Mouse (Mus musculus): ENCODE data around the gene Fancc. TPM values are rescaled to one million over a fixed set of nuclear protein-coding genes. Genes with fewer than 3 reads are reported as not detected.

Gene Fancc
- polyA plus RNA-seq, 2 experiments: 6.9 to 8.6 TPM

- no peak overlapping the region for H3K4me2 ChIP-seq (ENCODE audit: low read depth)
- H3K27me3 ChIP-seq (ENCODE audit: control insufficient read depth, insufficient read depth, low read length): no peaks in the 10 kb centered on the region
- H3K4me3 ChIP-seq (ENCODE audit: insufficient read depth in 1 of 2, low read depth in 2 of 2, low read length in 2 of 2): no peak overlapping the region
- 74% methylated on average over 7 of the region's 7 CpGs for WGBS (ENCODE audit: insufficient replicate concordance)
- ATAC-seq (ENCODE audit: insufficient read depth) (peak; percentile 46; the same call in 1 of the 2 replicates), DNase-seq (ENCODE audit: low read depth in 3 of 3, low spot score in 3 of 3) (no peak)
- peaks cover 6 to 19% of the 10 kb centered on the region in 2 experiments; a peak in 3 of 4 replicates for H3K4me1 ChIP-seq (replicated peaks; ENCODE audit: control insufficient read depth in 2 of 2, insufficient read depth in 2 of 2, low read length in 1 of 2)
- no peaks in the 10 kb centered on the region for H3K9me3 ChIP-seq (ENCODE audit: control insufficient read depth, low read length)
- no peaks in the 10 kb centered on the region for H3K36me3 ChIP-seq (replicated peaks; ENCODE audit: control insufficient read depth, insufficient read depth, low read depth)
- no peak overlapping the region for H3K27ac ChIP-seq
- no peak overlapping the region for H3K9ac ChIP-seq (replicated peaks)
- no peak for TF ChIP-seq EP300 (IDR thresholded peaks at IDR 0.05; ENCODE audit: low read depth)
- TF ChIP-seq CTCF (IDR thresholded peaks at IDR 0.05; ENCODE audit: low read depth): peak; percentile 37
Measured at GRCm38 (mm10) chr13:63256807-63257206, 240.3 kb downstream of the Fancc start.

GRCm38 (mm10) chr13:63256146-63256545 is 240.9 kb downstream of the Fancc start:
- Histone ChIP-seq H3K36me3 (replicated peaks; ENCODE audit: control insufficient read depth, insufficient read depth, low read depth) (no peaks in the 10 kb centered on the region), H3K27ac (no peak overlapping the region), H3K4me2 (ENCODE audit: low read depth) (no peak overlapping the region), H3K4me3 (ENCODE audit: insufficient read depth in 1 of 2, low read depth in 2 of 2, low read length in 2 of 2) (no peak overlapping the region), H3K9me3 (ENCODE audit: control insufficient read depth, low read length) (no peaks in the 10 kb centered on the region), H3K4me1 (replicated peaks; ENCODE audit: control insufficient read depth in 2 of 2, insufficient read depth in 2 of 2, low read length in 1 of 2) (peaks cover 6 to 19% of the 10 kb centered on the region in 2 experiments; a peak in 3 of 4 replicates), H3K27me3 (ENCODE audit: control insufficient read depth, insufficient read depth, low read length) (no peaks in the 10 kb centered on the region), H3K9ac (replicated peaks) (no peak overlapping the region)
- no peak for DNase-seq (ENCODE audit: low read depth in 3 of 3, low spot score in 3 of 3)
- TF ChIP-seq EP300 (IDR thresholded peaks at IDR 0.05; ENCODE audit: low read depth) (no peak), CTCF (IDR thresholded peaks at IDR 0.05; ENCODE audit: low read depth) (no peak)
- WGBS (ENCODE audit: insufficient replicate concordance): 74% methylated on average over 6 of the region's 6 CpGs
- ATAC-seq (ENCODE audit: insufficient read depth): 0 out of 2 replicates have a peak, but pooled peaks have one; percentile 18

- Histone ChIP-seq H3K36me3 (replicated peaks; ENCODE audit: control insufficient read depth, insufficient read depth, low read depth) (no peaks in the 10 kb centered on the region), H3K4me2 (ENCODE audit: low read depth) (no peak overlapping the region), H3K9ac (replicated peaks) (no peak overlapping the region), H3K27ac (no peak overlapping the region), H3K4me3 (ENCODE audit: insufficient read depth in 1 of 2, low read depth in 2 of 2, low read length in 2 of 2) (no peak overlapping the region), H3K4me1 (replicated peaks; ENCODE audit: control insufficient read depth in 2 of 2, insufficient read depth in 2 of 2, low read length in 1 of 2) (peaks cover 6 to 18% of the 10 kb centered on the region in 2 experiments; a peak in 3 of 4 replicates), H3K27me3 (ENCODE audit: control insufficient read depth, insufficient read depth, low read length) (no peaks in the 10 kb centered on the region), H3K9me3 (ENCODE audit: control insufficient read depth, low read length) (no peaks in the 10 kb centered on the region)
- no peak for ATAC-seq (ENCODE audit: insufficient read depth)
- TF ChIP-seq CTCF (IDR thresholded peaks at IDR 0.05; ENCODE audit: low read depth): no peak
- no peak for DNase-seq (ENCODE audit: low read depth in 3 of 3, low spot score in 3 of 3)
- WGBS (ENCODE audit: insufficient replicate concordance): 46% methylated on average over 5 of the region's 5 CpGs
Measured at GRCm38 (mm10) chr13:63255519-63256011, 241.5 kb downstream of the Fancc start.

DNA sequence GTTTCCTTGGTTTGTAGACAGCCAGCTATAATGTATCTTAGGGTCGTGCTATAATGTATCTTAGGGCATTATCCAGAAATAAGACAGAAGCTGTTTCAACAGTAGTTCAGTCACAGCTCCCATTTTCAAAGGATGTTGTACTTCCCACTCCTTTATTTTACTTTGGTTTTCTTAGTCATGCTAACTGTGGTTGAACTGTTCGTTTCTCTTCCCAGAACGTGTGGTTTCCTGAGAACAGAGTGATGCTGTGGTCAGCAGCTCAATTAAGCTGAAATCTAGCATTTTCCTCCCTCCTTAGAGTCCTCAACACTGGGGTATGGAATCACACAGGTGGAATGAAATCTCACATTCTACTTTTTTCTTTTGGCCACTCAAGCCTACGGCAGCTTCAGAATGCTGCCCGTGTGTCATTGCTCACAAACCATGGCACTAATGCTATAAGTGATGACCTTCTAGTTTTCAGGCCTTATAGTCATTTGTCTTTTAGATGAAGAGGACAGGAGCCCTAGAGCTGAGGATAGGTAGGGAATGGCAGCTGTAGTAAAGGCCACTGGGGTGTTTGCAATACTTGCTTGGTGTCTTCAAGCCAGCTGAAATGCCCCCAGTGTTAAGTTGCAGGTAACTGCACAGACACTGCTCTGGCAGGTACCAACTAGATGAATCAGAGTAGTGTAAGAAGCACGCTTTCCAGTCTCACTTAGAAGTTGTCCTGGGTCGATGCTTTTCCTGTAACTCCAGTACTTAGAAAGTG is 243.0 kb downstream of the Fancc start:
- TF ChIP-seq CTCF (IDR thresholded peaks at IDR 0.05; ENCODE audit: low read depth): no peak
- no peak for TF ChIP-seq EP300 (IDR thresholded peaks at IDR 0.05; ENCODE audit: low read depth)
- Histone ChIP-seq H3K27ac (no peak overlapping the region), H3K4me2 (ENCODE audit: low read depth) (no peak overlapping the region), H3K36me3 (replicated peaks; ENCODE audit: control insufficient read depth, insufficient read depth, low read depth) (no peaks in the 10 kb centered on the region), H3K9ac (replicated peaks) (no peak overlapping the region), H3K4me3 (ENCODE audit: insufficient read depth in 1 of 2, low read depth in 2 of 2, low read length in 2 of 2) (no peak overlapping the region), H3K9me3 (ENCODE audit: control insufficient read depth, low read length) (no peaks in the 10 kb centered on the region), H3K27me3 (ENCODE audit: control insufficient read depth, insufficient read depth, low read length) (no peaks in the 10 kb centered on the region), H3K4me1 (replicated peaks; ENCODE audit: control insufficient read depth in 2 of 2, insufficient read depth in 2 of 2, low read length in 1 of 2) (peaks cover 6 to 18% of the 10 kb centered on the region in 2 experiments; a peak in 3 of 4 replicates)
- 61% methylated on average over 7 of the region's 7 CpGs for WGBS (ENCODE audit: insufficient replicate concordance)
- DNase-seq (ENCODE audit: low read depth in 3 of 3, low spot score in 3 of 3): no peak
- ATAC-seq (ENCODE audit: insufficient read depth): no peak

- H3K9me3 ChIP-seq (ENCODE audit: control insufficient read depth, low read length): no peaks in the 10 kb centered on the region
- ATAC-seq (ENCODE audit: insufficient read depth): no peak
- peaks cover 6 to 18% of the 10 kb centered on the region in 2 experiments; a peak in 3 of 4 replicates for H3K4me1 ChIP-seq (replicated peaks; ENCODE audit: control insufficient read depth in 2 of 2, insufficient read depth in 2 of 2, low read length in 1 of 2)
- no peaks in the 10 kb centered on the region for H3K27me3 ChIP-seq (ENCODE audit: control insufficient read depth, insufficient read depth, low read length)
- H3K36me3 ChIP-seq (replicated peaks; ENCODE audit: control insufficient read depth, insufficient read depth, low read depth): no peaks in the 10 kb centered on the region
- no peak overlapping the region for H3K4me2 ChIP-seq (ENCODE audit: low read depth)
- no peak for DNase-seq (ENCODE audit: low read depth in 3 of 3, low spot score in 3 of 3)
- TF ChIP-seq EP300 (IDR thresholded peaks at IDR 0.05; ENCODE audit: low read depth) (no peak), CTCF (IDR thresholded peaks at IDR 0.05; ENCODE audit: low read depth) (no peak)
- no peak overlapping the region for H3K9ac ChIP-seq (replicated peaks)
- no peak overlapping the region for H3K27ac ChIP-seq
- no peak overlapping the region for H3K4me3 ChIP-seq (ENCODE audit: insufficient read depth in 1 of 2, low read depth in 2 of 2, low read length in 2 of 2)
- WGBS (ENCODE audit: insufficient replicate concordance): 24% methylated on average over 5 of the region's 5 CpGs
Measured at GRCm38 (mm10) chr13:63253147-63253546, 243.9 kb downstream of the Fancc start.
